Mouse (Mus musculus) spleen, adult 2 months (tissue): ENCODE results near the gene Gns. TPM values are rescaled to one million over a fixed set of nuclear protein-coding genes. Genes with fewer than 3 reads are reported as not detected.

Experiments
- DNase-seq, 2 experiments: peaks; one replicate each; pipeline versions ENCODE4 v3.0.0 to v3.0.0-alpha.2; 2012 to 2021; ENCODE audit warnings: low spot score in 2 of 2, low read depth in 1 of 2
- H3K27ac ChIP-seq: fragments of 200-500 bp; 2 replicates; pipeline ENCODE4 v1.5.1; 2012; ENCODE audit warnings: low read length, inconsistent platforms; ENCODE audit not compliant: insufficient read depth
- H3K27me3 ChIP-seq: fragments of 200-500 bp; 2 replicates; pipeline ENCODE4 v1.6.1; 2012; ENCODE audit warnings: mild to moderate bottlenecking, moderate library complexity, low read length, inconsistent platforms; ENCODE audit not compliant: control insufficient read depth, insufficient read depth
- H3K36me3 ChIP-seq: fragments of 200-500 bp; 2 replicates; pipeline ENCODE4 v1.6.1; 2012; ENCODE audit warnings: mild to moderate bottlenecking, low read length, inconsistent platforms; ENCODE audit not compliant: control insufficient read depth, insufficient read depth
- H3K4me1 ChIP-seq: fragments of 200-500 bp; 2 replicates; pipeline ENCODE4 v1.6.1; 2011; ENCODE audit warnings: inconsistent platforms; ENCODE audit not compliant: control insufficient read depth, insufficient read depth, insufficient read length
- H3K4me3 ChIP-seq: fragments of 200-500 bp; 2 replicates; pipeline ENCODE4 v1.5.1; 2011; ENCODE audit warnings: mild to moderate bottlenecking, inconsistent platforms; ENCODE audit not compliant: insufficient read depth, insufficient read length; ENCODE audit errors: extremely low read depth
- CTCF ChIP-seq: fragments of 200-500 bp; IDR thresholded peaks from 2 replicates; pipeline ENCODE4 v1.5.1; 2011; ENCODE audit warnings: mild to moderate bottlenecking, inconsistent platforms; ENCODE audit not compliant: insufficient read depth, insufficient read length, insufficient replicate concordance; ENCODE audit errors: extremely low read depth
- POLR2A ChIP-seq: fragments of 200-500 bp; IDR thresholded peaks from 2 replicates; pipeline ENCODE4 v1.6.1; 2011; ENCODE audit warnings: low read depth, low read length, inconsistent platforms
- WGBS: fragments of 180-500 bp; shearing (Covaris S2); methylation state at CpG from one replicate; pipeline ENCODE4 v1.1.7; 2018; 5-methylcytosine and 5-hydroxymethylcytosine counted together
- polyA plus RNA-seq: library from polyadenylated mRNA; depleted of rRNA; stranded (reverse); fragments of >200 nt; gene quantifications from 2 replicates; pipeline ENCODE4 v1.2.3, GENCODE M21; 2012

The Gns gene
- polyA plus RNA-seq, 1 experiment, result 66.8 TPM

DNA sequence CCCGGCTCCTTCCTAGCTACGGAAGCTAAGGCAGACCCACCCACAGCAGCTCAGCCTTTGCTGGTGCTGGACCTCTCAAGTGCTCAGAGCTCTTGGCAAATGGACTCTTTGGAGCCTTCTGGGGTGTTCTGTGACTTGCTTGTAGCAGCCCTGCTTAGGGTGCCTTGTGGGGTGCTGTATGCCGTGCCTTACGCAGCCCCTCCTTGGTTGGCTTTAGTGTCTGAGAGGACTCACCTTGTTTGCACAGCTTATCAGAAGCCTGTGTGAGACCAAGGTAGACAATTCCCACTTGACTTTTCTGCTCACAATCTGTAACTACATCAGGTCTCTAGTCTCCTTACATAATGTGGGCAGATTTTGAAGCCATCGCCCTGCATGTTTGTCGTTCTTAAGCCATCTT, 20.8 kb downstream of the Gns start:
- Histone ChIP-seq H3K27me3 (no peaks in the 10 kb centered on the region), H3K27ac (no peak overlapping the region)
- WGBS, result 96% methylated on average over 6 of the region's 6 CpGs

DNA sequence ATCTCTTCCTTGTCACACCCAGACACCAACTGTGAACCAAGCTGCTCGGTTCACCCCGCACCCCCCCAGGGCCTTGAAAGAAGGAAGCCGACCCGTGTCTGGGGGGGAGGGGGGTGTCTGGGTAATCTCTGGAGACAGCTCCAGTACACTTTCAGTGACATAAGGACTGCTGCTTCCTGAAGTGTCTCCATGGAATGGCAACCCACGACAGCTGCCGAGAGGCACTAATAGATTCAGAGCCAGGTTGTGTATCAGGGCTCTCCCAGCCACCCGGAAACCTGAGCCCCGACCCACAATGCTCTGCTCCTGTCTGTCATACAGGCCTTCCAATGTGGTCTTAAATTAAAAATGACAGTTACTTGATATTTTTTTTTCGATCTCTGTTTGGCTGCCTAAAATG, 21.5 kb downstream of the Gns start:
- 76% methylated on average over 9 of the region's 9 CpGs for WGBS
- Histone ChIP-seq H3K36me3 (peaks cover 61% of the 10 kb centered on the region), H3K27me3 (no peaks in the 10 kb centered on the region), H3K4me3 (no peak overlapping the region), H3K27ac (no peak overlapping the region), H3K4me1 (no peaks in the 10 kb centered on the region)
- TF ChIP-seq POLR2A (no peak), CTCF (no peak)
- DNase-seq, result no peak

More for the DNA sequence above, 20.8 kb downstream of the Gns start:
- TF ChIP-seq POLR2A (no peak), CTCF (no peak)
- Histone ChIP-seq H3K4me1 (no peaks in the 10 kb centered on the region), H3K36me3 (peaks cover 60% of the 10 kb centered on the region), H3K4me3 (no peak overlapping the region)
- no peak for DNase-seq

GRCm38 (mm10) chr10:121390602-121391001, 25.7 kb downstream of the Gns start:
- H3K4me1 ChIP-seq, result no peaks in the 10 kb centered on the region
- WGBS, result 92% methylated on average over 10 of the region's 10 CpGs
- TF ChIP-seq CTCF, result no peak
- TF ChIP-seq POLR2A, result no peak

DNA sequence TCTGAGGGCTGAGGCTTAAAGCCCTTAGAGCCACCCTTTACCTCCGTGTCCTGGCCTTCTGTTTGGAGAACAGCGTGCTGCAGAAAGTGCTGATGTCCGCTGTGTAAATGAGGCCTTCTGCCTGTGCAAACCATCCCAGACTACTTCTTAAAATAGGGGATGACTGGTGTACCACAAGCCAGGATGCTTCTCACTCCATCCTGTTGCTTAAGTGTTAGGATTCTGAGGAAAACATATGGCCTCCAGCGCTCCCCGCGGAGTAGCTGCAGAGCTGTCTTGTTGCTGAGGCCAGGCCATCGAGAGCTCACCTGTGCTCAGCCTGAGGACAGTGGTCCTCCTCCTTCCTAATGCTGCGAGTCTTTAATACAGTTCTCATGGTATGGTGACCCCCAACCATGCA, 27.0 kb downstream of the Gns start:
- Histone ChIP-seq H3K27ac (no peak overlapping the region), H3K4me3 (no peak overlapping the region), H3K27me3 (no peaks in the 10 kb centered on the region), H3K4me1 (no peaks in the 10 kb centered on the region), H3K36me3 (peaks cover 68% of the 10 kb centered on the region)
- WGBS, result 96% methylated on average over 8 of the region's 8 CpGs
- no peak for DNase-seq
- no peak for TF ChIP-seq CTCF

More at GRCm38 (mm10) chr10:121390602-121391001, 25.7 kb downstream of the Gns start:
- no peak overlapping the region for H3K27ac ChIP-seq
- DNase-seq, result no peak
- H3K27me3 ChIP-seq, result no peaks in the 10 kb centered on the region
- H3K4me3 ChIP-seq, result no peak overlapping the region
- H3K36me3 ChIP-seq, result peaks cover 68% of the 10 kb centered on the region

DNA sequence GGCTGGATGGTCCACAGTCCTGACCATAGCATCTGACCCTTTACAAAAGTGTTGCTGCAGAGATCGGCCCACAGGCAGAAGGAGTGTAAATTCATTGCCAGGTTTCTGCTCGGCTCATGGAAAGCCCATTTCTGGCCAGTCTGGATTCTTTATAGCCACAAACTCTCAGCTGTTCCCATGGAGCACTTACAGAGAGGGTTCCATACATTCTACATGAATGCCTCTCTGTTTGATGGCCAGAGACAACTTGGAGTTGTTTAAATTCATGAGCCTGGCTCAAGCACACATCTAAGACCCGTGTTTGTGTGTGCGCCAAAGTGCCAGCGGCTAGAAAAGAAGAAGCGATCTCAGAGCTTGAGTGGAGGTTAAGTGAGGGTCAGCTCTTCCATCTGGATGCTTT, 29.4 kb downstream of the Gns start:
- TF ChIP-seq CTCF, result no peak
- TF ChIP-seq POLR2A, result no peak
- H3K4me1 ChIP-seq, result no peaks in the 10 kb centered on the region
- peaks cover 55% of the 10 kb centered on the region for H3K36me3 ChIP-seq
- H3K27me3 ChIP-seq, result no peaks in the 10 kb centered on the region
- H3K4me3 ChIP-seq, result no peak overlapping the region
- H3K27ac ChIP-seq, result no peak overlapping the region
- DNase-seq, result no peak
- 92% methylated on average over 6 of the region's 6 CpGs for WGBS

DNA sequence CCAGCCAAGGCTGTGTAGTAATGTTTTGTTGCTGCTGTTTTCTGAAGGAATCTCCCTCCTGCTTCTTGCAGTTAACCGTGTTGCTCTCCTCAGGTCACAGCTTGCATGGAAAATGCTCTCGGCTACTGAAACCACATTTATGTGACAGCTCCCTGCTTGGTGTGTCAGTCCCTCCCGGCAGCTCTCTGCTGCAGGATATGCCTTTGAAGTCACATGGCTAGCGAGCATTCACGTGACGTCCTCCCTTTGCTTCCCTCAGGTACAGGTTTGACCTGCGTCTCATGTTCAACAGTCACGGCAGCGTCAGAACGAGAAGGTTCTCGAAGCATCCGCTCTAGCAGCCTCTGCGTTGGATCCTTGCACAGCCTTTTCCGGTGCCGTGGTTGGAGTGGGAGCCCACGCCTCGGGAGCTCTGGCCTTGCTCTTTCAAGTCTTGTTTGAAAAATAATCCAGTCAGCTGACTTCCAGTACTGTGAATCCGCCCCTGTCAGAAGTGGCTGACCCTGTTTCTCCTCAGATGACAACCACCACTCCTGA, 30.0 kb downstream of the Gns start:
- no peak overlapping the region for H3K4me3 ChIP-seq
- peaks cover 49% of the 10 kb centered on the region for H3K36me3 ChIP-seq
- TF ChIP-seq CTCF (no peak), POLR2A (no peak)
- no peak for DNase-seq
- no peak overlapping the region for H3K27ac ChIP-seq
- 92% methylated on average over 18 of the region's 18 CpGs for WGBS
- H3K27me3 ChIP-seq, result no peaks in the 10 kb centered on the region
- H3K4me1 ChIP-seq, result no peaks in the 10 kb centered on the region

DNA sequence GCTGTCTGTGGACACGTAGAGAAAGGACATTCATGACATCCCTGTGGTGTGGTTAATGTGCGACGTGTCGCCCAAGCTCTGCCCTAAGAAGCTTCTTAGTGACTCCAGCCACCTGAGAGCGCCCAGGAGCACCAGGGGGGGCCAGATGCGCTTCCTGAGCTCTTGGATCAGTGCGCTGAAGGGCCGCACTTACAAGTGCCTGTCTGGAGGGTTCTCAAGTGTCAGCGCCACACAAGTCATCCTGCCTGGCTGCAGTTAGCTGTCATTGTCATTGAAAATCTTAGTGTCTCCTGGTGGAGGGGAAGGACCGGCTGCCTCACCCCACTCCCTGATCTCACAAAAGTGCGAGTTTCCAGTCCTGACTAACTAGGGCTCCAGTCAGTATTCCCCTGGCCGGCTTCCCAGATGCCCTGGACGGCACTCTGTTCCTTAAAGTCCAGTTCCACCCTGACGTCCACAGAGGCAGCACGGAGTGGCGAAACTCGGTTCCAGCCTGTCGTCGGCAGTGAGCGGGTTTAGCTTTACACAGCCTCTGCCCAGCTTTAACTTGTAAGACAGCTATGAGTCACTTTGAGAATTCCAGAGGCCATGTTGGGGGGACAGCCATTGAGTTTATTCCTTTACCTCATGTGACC, 30.8 kb downstream of the Gns start:
- Histone ChIP-seq H3K4me1 (no peaks in the 10 kb centered on the region), H3K27ac (no peak overlapping the region), H3K4me3 (no peak overlapping the region), H3K27me3 (no peaks in the 10 kb centered on the region), H3K36me3 (peaks cover 44% of the 10 kb centered on the region)
- TF ChIP-seq CTCF (no peak), POLR2A (no peak)
- 95% methylated on average over 20 of the region's 20 CpGs for WGBS
- DNase-seq, result no peak
